Mouse (Mus musculus) adrenal gland, adult (tissue): ENCODE data around the gene Dnajc24.

Source experiments
- DNase-seq, 2 experiments: peaks; one replicate each; pipeline ENCODE4 v3.0.0; 2022 to 2023; ENCODE audit warnings: low spot score in 1 of 2; ENCODE audit not compliant: inconsistent age in 2 of 2

Dnajc24 gene

DNA sequence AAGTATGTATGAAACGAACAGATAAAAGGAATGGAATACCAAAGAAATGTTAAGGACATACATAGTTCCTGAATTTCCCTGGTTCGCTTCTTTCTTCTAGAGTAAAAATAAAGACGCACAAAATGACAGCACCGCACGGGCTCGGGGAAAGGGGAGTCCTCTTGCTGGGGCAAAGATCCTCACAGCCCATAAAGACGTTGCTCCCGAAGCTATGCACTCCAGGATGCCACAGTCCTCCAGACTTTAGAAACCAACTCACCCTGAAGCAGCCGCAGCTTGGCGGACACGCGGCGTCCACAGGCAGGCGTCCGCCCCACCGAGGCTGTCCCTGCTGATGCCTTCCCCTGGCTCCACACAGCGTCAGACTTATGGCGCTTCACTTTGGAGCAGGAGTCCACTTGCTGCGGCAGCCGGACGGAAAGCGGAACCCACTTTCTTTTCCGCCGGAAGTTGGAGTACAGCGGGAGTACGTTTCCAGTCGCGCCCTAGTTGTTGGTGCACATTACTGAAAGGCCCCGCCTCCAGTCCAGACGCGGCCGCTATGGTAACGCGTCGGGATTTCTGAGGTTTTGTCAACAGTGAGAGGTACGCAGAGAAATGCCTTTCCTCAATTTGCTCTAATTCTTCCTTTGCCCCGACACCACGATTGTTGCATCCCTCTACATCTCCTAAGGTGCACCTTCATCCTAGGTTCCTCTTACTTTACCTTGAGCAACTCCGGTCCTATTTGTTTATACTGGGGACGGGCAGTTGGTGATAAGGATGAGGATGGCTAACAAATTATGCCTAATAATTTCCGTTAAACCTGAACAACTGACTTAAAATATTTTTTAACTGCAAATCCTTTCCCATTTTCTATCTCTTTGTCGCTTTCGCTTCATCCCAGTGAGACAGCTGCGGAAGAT is at the start of gene Dnajc24:
Dnajc24 (minus strand) TSS at position 715 of the 905 bp plus-strand sequence.
- peak; percentile 91 to 97 for DNase-seq

DNA sequence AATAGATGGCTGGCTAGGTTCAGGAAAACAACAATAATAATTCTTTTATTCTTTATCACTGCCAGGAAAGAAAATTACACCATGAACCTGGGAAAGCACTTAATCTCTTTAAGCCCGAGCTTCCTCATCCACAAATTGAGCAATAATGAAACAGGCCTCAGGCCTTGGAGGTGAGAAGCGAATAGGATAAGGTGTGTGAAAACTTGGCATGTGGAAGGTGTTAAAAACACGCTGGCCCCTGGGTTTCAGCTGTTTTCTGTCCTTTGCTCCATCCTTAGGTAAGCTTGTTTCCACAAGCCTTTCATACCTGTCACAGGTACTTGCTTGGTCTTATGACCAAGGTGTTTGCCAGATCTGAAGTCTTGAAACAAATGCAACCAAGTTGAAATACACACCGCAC is 43.3 kb upstream of the Dnajc24 start:
- DNase-seq = no peak

DNA sequence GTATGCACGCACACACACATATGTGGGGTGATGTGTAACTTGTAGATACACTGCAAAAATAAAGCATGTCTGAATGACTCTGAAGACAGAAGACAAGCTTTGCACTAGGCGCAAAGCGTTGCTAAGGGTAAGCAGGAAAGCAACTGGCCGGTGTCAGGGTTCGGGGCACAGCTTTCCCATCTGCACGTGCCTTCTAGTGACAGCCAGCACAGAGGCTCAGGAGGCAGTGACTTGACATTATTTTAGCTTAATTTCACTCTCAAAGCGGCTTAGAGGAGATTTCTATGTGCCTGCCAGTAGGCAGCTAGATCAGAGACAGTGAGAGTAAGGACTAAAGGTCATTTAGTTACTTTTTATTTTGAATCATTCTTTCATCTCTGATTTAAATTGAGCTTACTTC is 39.1 kb upstream of the Dnajc24 start:
- no peak for DNase-seq

DNA sequence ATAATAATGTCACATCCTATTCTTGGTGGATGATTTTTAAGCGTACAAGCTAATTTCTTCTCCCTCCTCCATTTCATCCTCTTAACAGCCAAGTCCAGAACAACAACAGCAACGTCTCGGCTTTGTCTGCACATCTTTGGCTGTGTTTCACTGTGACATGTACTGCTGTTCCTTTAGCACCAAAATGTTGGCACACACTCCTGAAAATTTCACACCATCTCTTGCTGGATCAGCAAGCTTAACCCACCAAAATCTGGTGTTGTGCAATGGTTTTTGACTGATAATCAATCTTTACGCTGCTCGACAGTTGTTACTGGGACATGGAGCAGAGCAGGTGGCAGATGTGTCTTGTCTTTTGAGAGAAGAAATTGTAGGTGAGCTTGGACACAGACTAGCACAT is 38.6 kb upstream of the Dnajc24 start:
- no peak for DNase-seq

DNA sequence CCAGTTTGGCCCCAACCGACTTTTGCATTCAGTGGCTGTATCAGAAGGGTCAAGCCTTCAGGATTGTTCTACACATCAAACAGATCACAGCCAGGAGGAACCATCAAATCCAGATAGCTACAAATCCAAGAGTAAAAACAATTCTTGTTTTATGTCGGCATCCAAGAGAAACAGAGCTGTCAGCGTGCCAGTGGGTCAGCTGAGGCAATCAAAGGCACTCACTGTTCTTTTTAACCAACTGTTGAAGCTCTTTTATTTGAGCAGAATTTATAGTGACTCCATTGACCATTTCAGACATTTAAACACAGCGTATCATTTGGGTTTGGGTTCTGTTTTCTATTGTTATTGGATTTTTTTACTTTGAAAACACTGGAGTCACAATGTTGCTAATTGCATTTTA is 34.9 kb upstream of the Dnajc24 start:
- no peak for DNase-seq

DNA sequence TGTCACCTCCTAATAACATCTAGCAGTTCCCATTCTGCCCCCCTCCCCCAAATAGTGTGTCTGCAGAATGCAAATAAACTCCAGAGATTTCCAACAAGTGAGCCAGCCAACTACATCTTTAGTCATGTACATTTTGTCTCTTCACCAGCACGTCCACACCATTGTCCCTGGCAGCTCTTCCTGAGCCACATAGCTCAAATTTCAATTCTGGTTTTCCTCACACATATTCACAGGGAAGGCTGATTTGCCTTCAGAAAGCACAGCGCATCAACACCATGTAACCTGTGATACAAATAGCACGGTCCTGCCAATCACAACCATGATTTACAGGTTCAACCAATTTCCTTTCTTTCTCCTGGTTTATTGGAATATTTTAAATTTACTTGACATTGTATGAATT is 21.5 kb upstream of the Dnajc24 start:
- no peak for DNase-seq

DNA sequence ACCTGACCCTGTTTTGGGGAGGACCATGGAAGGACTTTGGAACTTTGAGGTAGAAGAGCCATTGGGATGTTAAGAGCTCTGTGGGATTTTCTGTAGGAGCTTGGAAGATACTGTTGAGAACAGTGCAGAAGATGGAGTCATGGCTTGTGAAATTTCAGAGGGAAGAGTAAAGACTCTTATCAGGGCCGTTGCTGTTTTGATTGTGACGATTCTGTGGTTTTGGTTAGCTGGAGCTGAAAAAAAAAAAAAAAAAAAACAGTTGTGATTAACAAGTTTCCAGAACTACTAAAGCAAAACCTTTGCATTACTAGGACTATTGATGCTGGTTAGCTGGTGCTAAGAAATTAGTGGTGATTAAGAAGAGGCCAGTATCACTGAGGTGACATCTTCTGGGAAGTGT is 5.1 kb upstream of the Dnajc24 start:
- no peak for DNase-seq

DNA sequence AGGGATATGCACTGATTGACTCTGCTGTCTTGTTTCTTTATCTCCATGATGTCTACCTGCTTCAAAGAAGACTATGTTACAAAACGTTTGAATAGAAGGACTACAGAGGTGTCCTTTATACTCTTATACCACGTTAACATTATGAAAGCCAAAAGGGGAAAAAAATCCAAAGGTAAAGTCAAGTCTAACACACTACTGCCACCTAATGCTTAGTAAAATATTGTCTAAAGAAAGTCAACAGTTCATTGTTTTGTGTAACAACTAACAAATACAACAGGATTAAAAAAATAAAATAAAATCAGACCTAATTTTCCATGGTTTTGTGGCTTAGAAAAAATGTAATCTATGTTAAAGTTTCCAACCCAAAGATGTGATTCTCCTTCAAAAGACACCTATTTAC is 15.3 kb downstream of the Dnajc24 start:
- no peak for DNase-seq

DNA sequence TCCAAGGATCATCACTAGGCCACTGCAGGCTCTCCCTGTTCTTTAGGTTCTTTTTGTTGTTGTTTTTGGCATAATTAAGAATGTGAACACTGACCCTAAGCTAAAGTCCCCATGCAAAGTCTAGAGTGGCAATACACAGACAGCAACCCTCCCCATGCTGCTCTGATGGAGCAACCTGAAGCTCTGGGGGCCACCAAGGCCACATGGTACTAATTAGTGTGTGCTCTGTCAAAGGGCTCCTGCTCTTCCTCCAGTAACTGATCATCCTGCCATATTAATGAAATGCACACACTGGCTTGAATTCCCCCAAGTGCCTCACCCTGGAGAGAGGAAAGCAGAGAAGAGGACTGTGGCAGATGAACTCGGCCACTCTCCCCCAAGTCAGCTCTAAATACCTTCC is 16.2 kb downstream of the Dnajc24 start:
- DNase-seq = no peak

DNA sequence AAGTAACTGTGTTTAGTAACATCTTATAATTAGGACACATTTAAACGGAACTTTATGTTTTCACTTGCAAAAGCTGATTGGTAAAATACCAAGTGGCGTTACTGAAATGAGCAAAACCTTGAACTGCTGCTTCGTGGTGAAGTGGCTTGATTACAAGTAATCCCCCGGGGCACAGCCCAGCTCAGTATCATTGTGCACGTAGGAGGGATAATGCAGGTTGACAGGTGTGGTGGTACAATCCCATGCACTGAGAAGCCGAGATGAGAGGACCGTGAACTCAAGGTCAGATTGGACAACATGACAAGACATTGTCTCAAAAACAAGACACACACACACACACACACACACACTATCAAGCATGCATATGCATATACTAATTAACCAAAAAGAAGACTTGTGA is 18.1 kb downstream of the Dnajc24 start:
- DNase-seq = no peak

DNA sequence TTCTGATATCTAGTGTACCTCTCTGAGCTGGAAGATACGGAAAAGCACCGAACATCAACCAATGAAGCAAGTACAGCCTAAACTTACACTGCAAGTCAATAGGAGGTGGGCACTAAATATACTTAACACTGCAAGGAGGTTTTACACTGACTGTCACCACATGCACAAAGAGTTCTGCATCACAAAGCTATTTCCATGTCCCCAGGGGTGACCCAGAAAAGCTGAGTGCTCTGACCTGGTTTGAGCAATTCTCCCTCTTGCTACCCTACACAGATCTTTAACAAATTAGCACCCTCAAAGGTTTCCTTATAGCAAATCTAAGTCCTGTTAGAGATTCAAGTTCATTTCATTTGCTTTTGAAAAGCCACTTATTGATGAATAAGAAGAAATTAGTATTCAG is 25.3 kb downstream of the Dnajc24 start:
- DNase-seq = no peak

DNA sequence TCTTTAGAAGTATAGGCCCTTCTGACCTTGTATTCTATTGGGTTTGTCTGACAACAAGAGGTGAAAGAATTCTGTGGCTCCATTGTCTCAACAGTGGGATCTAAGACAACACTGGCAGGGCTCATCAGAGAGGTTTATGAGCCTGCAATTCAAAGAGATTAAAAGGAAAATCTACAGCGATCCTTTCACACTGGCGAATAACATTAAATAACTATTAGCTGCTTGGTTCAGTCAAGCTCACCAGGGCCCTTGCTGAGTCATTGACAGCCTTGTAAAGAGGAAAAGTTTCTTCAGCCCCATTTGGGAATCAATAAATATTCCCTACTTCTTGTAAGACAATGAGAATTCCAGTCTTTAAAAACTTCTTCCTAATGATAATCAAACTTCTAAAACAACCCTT is 29.4 kb downstream of the Dnajc24 start:
- DNase-seq = peak in 1 of 2 experiments; percentile 60

DNA sequence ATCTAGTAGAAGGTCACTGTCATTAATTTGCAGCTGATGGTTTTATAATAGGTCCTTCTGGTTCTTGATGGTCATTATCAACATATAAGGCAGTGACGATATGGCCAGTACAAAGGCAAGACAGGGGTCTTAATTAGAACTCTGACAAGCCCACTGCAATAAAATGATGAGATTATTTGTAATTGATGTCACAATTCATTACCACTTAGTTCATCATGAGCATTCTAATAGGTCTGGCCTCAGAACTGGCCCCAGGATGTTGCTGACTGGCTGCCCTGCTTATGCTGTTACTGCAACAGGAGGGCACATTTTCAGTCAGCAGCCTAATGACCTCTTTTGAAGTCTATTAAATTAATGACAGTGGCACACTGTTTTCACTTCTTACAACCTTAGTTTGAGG is 39.9 kb downstream of the Dnajc24 start:
- DNase-seq = no peak

DNA sequence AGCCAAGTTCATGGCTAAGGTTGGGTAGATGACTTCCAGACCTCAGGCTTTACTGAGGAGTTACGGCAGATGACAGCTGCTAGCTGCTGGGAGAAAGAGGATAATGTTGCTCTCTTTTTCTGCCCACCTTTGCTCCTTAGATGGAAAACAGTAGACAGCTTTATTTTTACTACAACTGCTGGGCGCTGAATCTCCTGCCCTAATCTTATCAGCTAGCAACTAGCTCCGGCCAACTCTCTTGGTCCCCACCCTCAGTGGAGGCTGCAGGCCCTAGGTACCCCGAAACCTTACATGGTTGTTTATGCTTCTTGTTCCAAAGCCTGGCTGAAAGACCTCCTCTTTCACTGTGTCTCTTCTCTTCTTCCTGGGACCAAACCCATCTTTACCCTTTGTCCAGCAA is 49.5 kb downstream of the Dnajc24 start:
- DNase-seq = no peak

DNA sequence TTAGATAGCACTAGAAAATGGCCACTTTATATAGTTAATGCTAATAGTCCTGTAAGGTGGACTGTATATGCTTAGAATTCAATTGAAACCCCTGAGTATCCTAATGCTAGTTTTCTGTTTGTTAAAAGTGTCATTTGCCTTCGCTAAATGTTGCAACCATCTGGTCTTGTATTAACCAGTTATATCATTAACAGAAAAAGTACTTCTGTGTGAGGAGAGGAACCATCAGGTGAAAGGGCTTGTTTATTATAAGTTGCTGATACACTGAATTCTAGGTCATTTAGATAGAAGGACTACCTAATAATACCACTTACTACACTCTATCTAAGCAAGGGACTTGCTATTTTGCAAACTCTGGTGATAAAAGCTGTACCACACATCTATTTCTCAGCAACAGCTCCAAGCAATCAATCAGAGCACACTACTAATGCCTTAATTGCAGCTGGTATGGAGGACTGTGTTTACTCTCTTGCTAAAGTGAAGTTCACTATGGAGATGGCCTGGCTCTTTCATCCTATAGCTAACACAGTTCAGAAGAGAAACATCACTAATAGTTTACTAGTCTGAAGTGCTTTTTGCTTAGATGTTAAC is 51.9 kb downstream of the Dnajc24 start:
- DNase-seq = no peak

DNA sequence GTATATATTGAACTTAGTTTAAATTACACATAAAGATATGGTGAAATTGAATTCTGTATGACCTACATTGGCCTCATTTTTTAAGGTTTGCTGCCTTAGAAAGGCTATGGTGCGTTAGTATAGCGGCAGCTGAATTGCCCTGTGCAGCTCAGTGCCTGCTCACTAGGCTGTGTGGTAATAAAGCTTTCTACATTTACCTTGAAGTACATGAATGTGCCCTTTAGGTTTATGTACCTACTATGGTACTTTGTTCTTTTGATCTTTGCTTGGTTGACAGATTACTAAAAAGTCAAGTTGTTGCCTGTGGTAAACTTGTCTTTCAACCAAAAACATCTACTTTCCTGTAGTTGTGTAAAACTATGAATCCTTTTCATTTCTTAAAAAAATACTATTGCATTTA is 53.2 kb downstream of the Dnajc24 start:
- no peak for DNase-seq

DNA sequence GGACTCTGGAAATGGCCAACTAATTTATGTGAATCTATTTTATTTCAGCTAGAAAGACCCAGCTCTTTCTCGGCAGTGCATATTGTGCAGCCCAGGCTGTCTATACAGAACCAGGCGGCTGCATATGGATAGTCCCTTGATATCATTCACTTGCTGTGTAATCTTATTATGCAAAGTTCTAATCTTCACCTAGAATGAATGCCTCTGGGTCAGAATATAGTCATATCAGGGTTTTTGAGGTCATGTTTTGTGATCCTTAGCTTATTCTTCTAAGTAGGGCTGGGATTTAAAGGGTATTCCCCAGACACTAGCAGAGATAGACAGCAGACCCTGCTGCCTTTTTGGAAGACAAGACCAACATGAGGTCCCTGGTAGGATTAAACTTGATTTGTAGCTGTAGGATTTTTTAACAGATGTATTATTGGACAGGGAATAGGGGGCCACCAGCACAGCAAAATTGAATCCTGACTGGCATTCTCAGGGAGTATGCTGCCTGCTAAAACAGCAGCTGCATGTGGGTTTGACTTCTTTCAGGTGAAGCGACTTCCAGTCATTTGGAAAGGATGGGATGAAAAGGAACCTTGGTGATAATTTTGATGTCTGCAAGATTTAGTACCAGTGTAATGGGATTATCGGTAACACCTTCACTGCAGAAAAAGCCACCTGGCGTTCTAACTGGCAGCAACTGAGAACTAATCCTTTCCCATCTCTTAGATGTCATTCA is 85.6 kb downstream of the Dnajc24 start:
- DNase-seq = no peak
